Mouse (Mus musculus): ENCODE results near the gene Col7a1. TPM values are rescaled to one million over a fixed set of nuclear protein-coding genes. Genes with fewer than 3 reads are reported as not detected.

The Col7a1 gene
- polyA plus RNA-seq, 1 experiment = 3.4 TPM

- H3K4me1 ChIP-seq (ENCODE audit: control insufficient read depth, insufficient read depth, low read length) = peaks cover 8% of the 10 kb centered on the region
- no peak for TF ChIP-seq POLR2A (IDR thresholded peaks at IDR 0.05; ENCODE audit: control insufficient read depth, low read depth, low read length)
- TF ChIP-seq CTCF (IDR thresholded peaks at IDR 0.05; ENCODE audit: control insufficient read depth, insufficient read depth, insufficient replicate concordance, low read depth, low read length) = no peak
- no peaks in the 10 kb centered on the region for H3K36me3 ChIP-seq (ENCODE audit: control insufficient read depth, insufficient read depth, low read length)
- H3K27ac ChIP-seq (ENCODE audit: control insufficient read depth, insufficient read depth, low read depth, low read length) = peak overlapping the region; percentile 92; the same call in 1 of the 2 replicates
- peak overlapping the region; percentile 98 for H3K4me3 ChIP-seq (ENCODE audit: control insufficient read depth, low read depth, low read length)
- no peaks in the 10 kb centered on the region for H3K27me3 ChIP-seq (ENCODE audit: control insufficient read depth, insufficient read depth, low read length)
Measured at GRCm38 (mm10) chr9:108992620-108993361, 39.4 kb downstream of the Col7a1 start.

- no peak overlapping the region for H3K4me3 ChIP-seq (ENCODE audit: control insufficient read depth, low read depth, low read length)
- H3K27ac ChIP-seq (ENCODE audit: control insufficient read depth, insufficient read depth, low read depth, low read length) = no peak overlapping the region
- no peak for TF ChIP-seq CTCF (IDR thresholded peaks at IDR 0.05; ENCODE audit: control insufficient read depth, insufficient read depth, insufficient replicate concordance, low read depth, low read length)
- peaks cover 6% of the 10 kb centered on the region for H3K4me1 ChIP-seq (ENCODE audit: control insufficient read depth, insufficient read depth, low read length)
- H3K36me3 ChIP-seq (ENCODE audit: control insufficient read depth, insufficient read depth, low read length) = no peaks in the 10 kb centered on the region
- no peaks in the 10 kb centered on the region for H3K27me3 ChIP-seq (ENCODE audit: control insufficient read depth, insufficient read depth, low read length)
Measured at GRCm38 (mm10) chr9:108996411-108996810, 43.0 kb downstream of the Col7a1 start.

GRCm38 (mm10) chr9:108998287-108999166 lies 45.1 kb downstream of the Col7a1 start:
- no peaks in the 10 kb centered on the region; the same call in 1 of the 2 replicates for H3K4me1 ChIP-seq (ENCODE audit: control insufficient read depth, insufficient read depth, low read length)
- H3K27me3 ChIP-seq (ENCODE audit: control insufficient read depth, insufficient read depth, low read length) = no peaks in the 10 kb centered on the region
- TF ChIP-seq CTCF (IDR thresholded peaks at IDR 0.05; ENCODE audit: control insufficient read depth, insufficient read depth, insufficient replicate concordance, low read depth, low read length) (no peak), POLR2A (IDR thresholded peaks at IDR 0.05; ENCODE audit: control insufficient read depth, low read depth, low read length) (no peak)
- H3K36me3 ChIP-seq (ENCODE audit: control insufficient read depth, insufficient read depth, low read length) = no peaks in the 10 kb centered on the region
- no peak overlapping the region for H3K4me3 ChIP-seq (ENCODE audit: control insufficient read depth, low read depth, low read length)
- no peak overlapping the region for H3K27ac ChIP-seq (ENCODE audit: control insufficient read depth, insufficient read depth, low read depth, low read length)

- no peaks in the 10 kb centered on the region; the same call in 1 of the 2 replicates for H3K4me1 ChIP-seq (ENCODE audit: control insufficient read depth, insufficient read depth, low read length)
- TF ChIP-seq POLR2A (IDR thresholded peaks at IDR 0.05; ENCODE audit: control insufficient read depth, low read depth, low read length) (no peak), CTCF (IDR thresholded peaks at IDR 0.05; ENCODE audit: control insufficient read depth, insufficient read depth, insufficient replicate concordance, low read depth, low read length) (no peak)
- no peak overlapping the region for H3K27ac ChIP-seq (ENCODE audit: control insufficient read depth, insufficient read depth, low read depth, low read length)
- no peak overlapping the region for H3K4me3 ChIP-seq (ENCODE audit: control insufficient read depth, low read depth, low read length)
- H3K27me3 ChIP-seq (ENCODE audit: control insufficient read depth, insufficient read depth, low read length) = no peaks in the 10 kb centered on the region
- H3K36me3 ChIP-seq (ENCODE audit: control insufficient read depth, insufficient read depth, low read length) = no peaks in the 10 kb centered on the region
Measured at GRCm38 (mm10) chr9:108999167-108999526, 45.8 kb downstream of the Col7a1 start.

GRCm38 (mm10) chr9:109000726-109001125 lies 47.3 kb downstream of the Col7a1 start:
- no peaks in the 10 kb centered on the region for H3K36me3 ChIP-seq (ENCODE audit: control insufficient read depth, insufficient read depth, low read length)
- no peak for TF ChIP-seq POLR2A (IDR thresholded peaks at IDR 0.05; ENCODE audit: control insufficient read depth, low read depth, low read length)
- peak; percentile 90; the same call in 1 of the 2 replicates for TF ChIP-seq CTCF (IDR thresholded peaks at IDR 0.05; ENCODE audit: control insufficient read depth, insufficient read depth, insufficient replicate concordance, low read depth, low read length)
- no peaks in the 10 kb centered on the region for H3K4me1 ChIP-seq (ENCODE audit: control insufficient read depth, insufficient read depth, low read length)
- no peak overlapping the region for H3K27ac ChIP-seq (ENCODE audit: control insufficient read depth, insufficient read depth, low read depth, low read length)
- no peaks in the 10 kb centered on the region for H3K27me3 ChIP-seq (ENCODE audit: control insufficient read depth, insufficient read depth, low read length)
- H3K4me3 ChIP-seq (ENCODE audit: control insufficient read depth, low read depth, low read length) = no peak overlapping the region

- Histone ChIP-seq H3K27me3 (ENCODE audit: control insufficient read depth, insufficient read depth, low read length) (no peaks in the 10 kb centered on the region), H3K4me1 (ENCODE audit: control insufficient read depth, insufficient read depth, low read length) (no peaks in the 10 kb centered on the region), H3K36me3 (ENCODE audit: control insufficient read depth, insufficient read depth, low read length) (no peaks in the 10 kb centered on the region), H3K4me3 (ENCODE audit: control insufficient read depth, low read depth, low read length) (no peak overlapping the region), H3K27ac (ENCODE audit: control insufficient read depth, insufficient read depth, low read depth, low read length) (no peak overlapping the region)
- TF ChIP-seq CTCF (IDR thresholded peaks at IDR 0.05; ENCODE audit: control insufficient read depth, insufficient read depth, insufficient replicate concordance, low read depth, low read length) (no peak), POLR2A (IDR thresholded peaks at IDR 0.05; ENCODE audit: control insufficient read depth, low read depth, low read length) (no peak)
Measured at GRCm38 (mm10) chr9:109003201-109003600, 49.8 kb downstream of the Col7a1 start.

All from testis, adult 2 months (tissue).